Mouse (Mus musculus): ENCODE results near the gene Krt10. TPM values are rescaled to one million over a fixed set of nuclear protein-coding genes. Genes with fewer than 3 reads are reported as not detected.
A peak's percentile ranks its signal among the peaks of the same experiment; 100 is the strongest.

The Krt10 gene
- 2.9 and 3.0 TPM in 2 replicates for polyA plus RNA-seq (2015; fragmentation: Nextera tagmentation; extraction: Ambion mirVana)

DNA sequence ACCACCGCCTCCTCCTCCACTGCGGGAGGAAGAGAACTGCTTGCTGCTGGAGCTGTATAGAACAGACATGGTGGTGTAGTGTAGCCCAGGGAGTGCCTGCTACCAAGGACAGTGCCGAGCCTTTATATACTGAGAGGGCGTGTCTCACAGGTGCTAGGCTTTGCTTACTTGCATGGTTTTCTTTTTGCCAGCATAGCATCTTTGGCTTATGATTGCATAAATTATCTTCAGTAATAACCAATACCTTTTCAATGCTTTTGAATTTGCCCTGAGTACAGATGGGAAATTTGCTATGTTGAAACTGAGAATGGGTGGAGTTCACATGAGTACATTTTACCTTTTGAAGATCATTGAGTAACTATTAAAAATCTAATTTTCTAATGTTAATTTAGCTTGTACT is at the start of gene Krt10:
Gene Krt10 (minus strand): TSS at position 101 of the 400 bp plus-strand sequence.
- ATAC-seq (ENCODE audit: low read depth) = no peak
- Histone ChIP-seq H3K9ac (ENCODE audit: low read depth, low read length) (no peak within 1 kb of the TSS), H3K9me3 (replicated peaks; ENCODE audit: control insufficient read depth, low read length) (no peaks in the 10 kb centered on the region), H3K4me1 (ENCODE audit: control insufficient read depth, low read depth, low read length) (no peaks in the 10 kb centered on the region; the same call in 1 of the 2 replicates), H3K36me3 (ENCODE audit: control insufficient read depth, insufficient read depth) (no peaks in the 10 kb centered on the region), H3K4me3 (ENCODE audit: low read depth, low read length) (no peak within 1 kb of the TSS), H3K27ac (ENCODE audit: low read length) (no peak within 1 kb of the TSS), H3K4me2 (ENCODE audit: low read depth, low read length) (no peak within 1 kb of the TSS), H3K27me3 (ENCODE audit: control insufficient read depth, insufficient read depth, low read depth, low read length) (no peaks in the 10 kb centered on the region)
- 67% methylated on average over 4 of the region's 4 CpGs for WGBS (ENCODE audit: insufficient replicate concordance)

GRCm38 (mm10) chr11:99437972-99438371 is 48.8 kb upstream of the Krt10 start, which contains the start of gene Krt20:
TSS of gene Krt20 (minus strand) at chr11:99438150.
- Histone ChIP-seq H3K9ac (ENCODE audit: low read depth, low read length) (peak within 1 kb of the TSS; percentile 25), H3K4me3 (ENCODE audit: low read depth, low read length) (peak within 1 kb of the TSS; percentile 53), H3K36me3 (ENCODE audit: control insufficient read depth, insufficient read depth) (no peaks in the 10 kb centered on the region), H3K27ac (ENCODE audit: low read length) (no peak within 1 kb of the TSS), H3K4me2 (ENCODE audit: low read depth, low read length) (peak within 1 kb of the TSS; percentile 39), H3K9me3 (replicated peaks; ENCODE audit: control insufficient read depth, low read length) (no peaks in the 10 kb centered on the region), H3K27me3 (ENCODE audit: control insufficient read depth, insufficient read depth, low read depth, low read length) (no peaks in the 10 kb centered on the region), H3K4me1 (ENCODE audit: control insufficient read depth, low read depth, low read length) (no peaks in the 10 kb centered on the region)
- peak; percentile 75; the same call in 1 of the 2 replicates for ATAC-seq (ENCODE audit: low read depth)
- WGBS (ENCODE audit: insufficient replicate concordance) = 35% methylated on average over 10 of the region's 10 CpGs

DNA sequence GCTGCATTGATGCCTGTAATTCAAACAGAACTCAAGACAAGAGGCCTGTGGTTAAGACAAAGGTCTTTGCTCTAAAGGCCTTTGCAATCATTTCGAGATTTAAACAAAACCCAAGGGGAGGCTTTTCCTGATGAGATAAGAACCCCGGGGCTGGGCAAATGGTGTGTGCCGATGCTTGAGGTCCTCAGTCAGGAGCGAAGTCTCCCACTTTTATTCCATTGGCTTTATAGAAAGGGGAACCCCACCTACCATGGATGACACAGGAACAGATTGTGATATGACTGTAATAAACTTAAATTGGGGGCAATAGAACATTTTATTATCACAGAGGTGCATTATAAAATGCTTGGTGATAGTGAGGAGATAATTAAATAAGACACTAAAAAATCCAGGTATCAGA is 47.5 kb upstream of the Krt10 start:
- Histone ChIP-seq H3K9me3 (replicated peaks; ENCODE audit: control insufficient read depth, low read length) (no peaks in the 10 kb centered on the region), H3K4me1 (ENCODE audit: control insufficient read depth, low read depth, low read length) (no peaks in the 10 kb centered on the region), H3K4me2 (ENCODE audit: low read depth, low read length) (peak overlapping the region; percentile 39), H3K36me3 (ENCODE audit: control insufficient read depth, insufficient read depth) (no peaks in the 10 kb centered on the region), H3K9ac (ENCODE audit: low read depth, low read length) (no peak overlapping the region), H3K4me3 (ENCODE audit: low read depth, low read length) (peak overlapping the region; percentile 26), H3K27me3 (ENCODE audit: control insufficient read depth, insufficient read depth, low read depth, low read length) (no peaks in the 10 kb centered on the region), H3K27ac (ENCODE audit: low read length) (no peak overlapping the region)
- no peak for ATAC-seq (ENCODE audit: low read depth)
- 43% methylated on average over 4 of the region's 4 CpGs for WGBS (ENCODE audit: insufficient replicate concordance)

DNA sequence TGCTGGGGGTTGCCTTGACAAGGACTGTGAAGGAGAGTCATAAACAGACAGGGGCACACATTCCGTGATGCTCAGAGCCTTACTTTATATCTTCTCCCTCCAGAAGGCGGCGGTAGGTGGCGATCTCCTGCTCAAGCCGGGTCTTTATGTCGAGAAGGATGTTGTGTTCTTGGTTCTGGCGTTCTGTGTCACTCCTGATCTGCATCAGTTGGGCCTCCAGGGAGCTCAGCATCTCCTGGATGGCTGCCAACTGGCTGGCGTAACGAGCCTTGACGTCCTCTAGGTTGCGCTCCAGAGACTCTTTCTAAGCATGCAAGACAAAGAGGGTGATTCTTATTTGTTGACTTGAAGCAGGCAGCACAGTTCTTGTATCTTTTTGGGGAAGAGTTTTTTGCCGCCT is 41.5 kb upstream of the Krt10 start:
- H3K27ac ChIP-seq (ENCODE audit: low read length) = no peak overlapping the region
- H3K4me3 ChIP-seq (ENCODE audit: low read depth, low read length) = no peak overlapping the region
- H3K36me3 ChIP-seq (ENCODE audit: control insufficient read depth, insufficient read depth) = no peaks in the 10 kb centered on the region
- no peaks in the 10 kb centered on the region for H3K27me3 ChIP-seq (ENCODE audit: control insufficient read depth, insufficient read depth, low read depth, low read length)
- H3K9ac ChIP-seq (ENCODE audit: low read depth, low read length) = no peak overlapping the region
- ATAC-seq (ENCODE audit: low read depth) = no peak
- no peaks in the 10 kb centered on the region for H3K4me1 ChIP-seq (ENCODE audit: control insufficient read depth, low read depth, low read length)
- no peak overlapping the region for H3K4me2 ChIP-seq (ENCODE audit: low read depth, low read length)
- no peaks in the 10 kb centered on the region for H3K9me3 ChIP-seq (replicated peaks; ENCODE audit: control insufficient read depth, low read length)
- 48% methylated on average over 12 of the region's 12 CpGs for WGBS (ENCODE audit: insufficient replicate concordance)

DNA sequence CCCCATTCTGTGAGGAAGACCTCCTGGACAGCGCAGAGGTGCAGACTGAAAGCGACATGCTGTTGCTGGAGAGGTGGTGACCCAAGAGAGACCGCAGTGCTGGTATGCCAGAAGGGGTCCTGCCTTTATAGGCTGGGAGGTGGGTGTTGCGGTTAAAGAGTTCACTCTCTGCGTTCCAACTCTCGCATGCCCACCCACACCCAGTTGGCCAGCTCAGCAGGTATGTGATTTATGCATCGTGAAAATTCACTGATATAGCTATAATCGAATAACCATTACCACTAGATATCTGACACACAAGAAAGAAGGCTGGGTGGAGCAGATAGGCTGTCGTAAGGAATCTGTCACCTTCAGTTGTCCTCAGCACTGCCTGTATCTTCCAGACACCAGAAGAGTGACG is 33.0 kb upstream of the Krt10 start, which contains the start of gene Krt12:
Gene Krt12 (minus strand): TSS at position 101 of the 400 bp plus-strand sequence.
- Histone ChIP-seq H3K27me3 (ENCODE audit: control insufficient read depth, insufficient read depth, low read depth, low read length) (no peaks in the 10 kb centered on the region), H3K9me3 (replicated peaks; ENCODE audit: control insufficient read depth, low read length) (no peaks in the 10 kb centered on the region), H3K9ac (ENCODE audit: low read depth, low read length) (no peak within 1 kb of the TSS), H3K36me3 (ENCODE audit: control insufficient read depth, insufficient read depth) (no peaks in the 10 kb centered on the region), H3K4me1 (ENCODE audit: control insufficient read depth, low read depth, low read length) (no peaks in the 10 kb centered on the region), H3K4me3 (ENCODE audit: low read depth, low read length) (no peak within 1 kb of the TSS), H3K4me2 (ENCODE audit: low read depth, low read length) (no peak within 1 kb of the TSS), H3K27ac (ENCODE audit: low read length) (no peak within 1 kb of the TSS)
- no peak for ATAC-seq (ENCODE audit: low read depth)
- 69% methylated on average over 10 of the region's 10 CpGs for WGBS (ENCODE audit: insufficient replicate concordance)

DNA sequence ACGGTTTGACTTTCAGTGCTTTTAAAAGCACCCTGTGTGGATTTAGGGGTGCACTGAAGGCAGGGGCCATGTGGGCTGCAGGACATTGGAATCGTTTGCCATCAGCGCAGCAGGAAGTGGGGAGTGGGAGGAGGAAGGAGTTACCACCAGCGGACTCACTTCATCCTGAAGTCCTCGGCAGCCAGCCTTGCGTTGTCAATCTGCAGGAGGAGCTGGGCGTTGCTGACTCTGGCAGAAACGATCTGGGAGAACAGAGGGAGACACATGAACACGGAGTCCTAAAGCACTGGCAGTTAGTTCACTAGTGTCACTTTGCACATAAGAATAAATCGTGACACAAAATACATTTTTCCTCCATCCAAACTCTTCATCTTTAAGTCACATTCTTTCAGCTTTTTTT is 31.4 kb upstream of the Krt10 start:
- Histone ChIP-seq H3K9ac (ENCODE audit: low read depth, low read length) (no peak overlapping the region), H3K4me2 (ENCODE audit: low read depth, low read length) (no peak overlapping the region), H3K27me3 (ENCODE audit: control insufficient read depth, insufficient read depth, low read depth, low read length) (no peaks in the 10 kb centered on the region), H3K9me3 (replicated peaks; ENCODE audit: control insufficient read depth, low read length) (no peaks in the 10 kb centered on the region), H3K4me3 (ENCODE audit: low read depth, low read length) (no peak overlapping the region), H3K27ac (ENCODE audit: low read length) (no peak overlapping the region), H3K36me3 (ENCODE audit: control insufficient read depth, insufficient read depth) (no peaks in the 10 kb centered on the region), H3K4me1 (ENCODE audit: control insufficient read depth, low read depth, low read length) (no peaks in the 10 kb centered on the region)
- WGBS (ENCODE audit: insufficient replicate concordance) = 22% methylated on average over 10 of the region's 10 CpGs
- no peak for ATAC-seq (ENCODE audit: low read depth)

DNA sequence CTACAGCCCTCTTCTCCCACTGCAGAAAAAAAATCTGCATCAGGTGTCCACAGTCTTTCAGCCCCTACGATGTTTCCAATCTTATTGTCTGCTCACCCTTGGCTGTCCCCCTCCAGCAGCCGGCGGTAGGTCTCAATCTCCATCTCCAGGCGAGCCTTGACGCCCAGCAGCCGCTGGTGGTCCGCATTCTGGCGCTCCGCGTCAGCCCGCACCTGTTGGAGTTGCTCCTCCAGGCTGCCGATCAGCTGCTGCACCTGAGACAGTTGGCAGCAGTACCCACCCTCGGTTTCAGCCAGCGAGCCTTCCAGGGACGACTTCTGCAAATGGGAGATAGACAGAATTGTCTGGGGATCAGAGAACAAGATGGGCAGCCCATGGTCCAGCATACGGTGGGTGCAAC is 28.7 kb upstream of the Krt10 start:
- Histone ChIP-seq H3K27me3 (ENCODE audit: control insufficient read depth, insufficient read depth, low read depth, low read length) (no peaks in the 10 kb centered on the region), H3K4me1 (ENCODE audit: control insufficient read depth, low read depth, low read length) (no peaks in the 10 kb centered on the region)
- WGBS (ENCODE audit: insufficient replicate concordance) = 64% methylated on average over 16 of the region's 16 CpGs

DNA sequence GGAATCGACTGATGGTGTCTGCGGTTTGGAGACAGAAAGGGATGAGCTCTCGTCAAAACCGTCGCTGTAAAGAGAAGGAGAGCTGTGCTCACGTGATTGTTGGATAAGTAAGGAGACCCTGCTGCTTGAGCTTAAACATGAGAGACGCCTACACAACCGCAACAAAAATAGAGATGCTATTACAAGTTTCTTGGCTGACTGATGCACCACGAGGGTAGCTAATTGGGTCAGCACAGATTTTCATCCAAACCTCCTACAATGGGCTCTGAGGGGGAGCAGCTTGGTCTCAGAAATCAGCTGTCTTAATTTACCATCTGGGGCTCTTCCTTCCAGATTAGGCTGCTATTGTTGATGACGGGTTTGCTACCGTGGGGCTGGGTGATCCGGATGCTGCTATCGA is 27.7 kb upstream of the Krt10 start:
- no peak for ATAC-seq (ENCODE audit: low read depth)
- Histone ChIP-seq H3K27ac (ENCODE audit: low read length) (no peak overlapping the region), H3K9me3 (replicated peaks; ENCODE audit: control insufficient read depth, low read length) (no peaks in the 10 kb centered on the region), H3K9ac (ENCODE audit: low read depth, low read length) (no peak overlapping the region), H3K27me3 (ENCODE audit: control insufficient read depth, insufficient read depth, low read depth, low read length) (no peaks in the 10 kb centered on the region), H3K4me2 (ENCODE audit: low read depth, low read length) (no peak overlapping the region), H3K4me3 (ENCODE audit: low read depth, low read length) (no peak overlapping the region), H3K4me1 (ENCODE audit: control insufficient read depth, low read depth, low read length) (no peaks in the 10 kb centered on the region), H3K36me3 (ENCODE audit: control insufficient read depth, insufficient read depth) (no peaks in the 10 kb centered on the region)
- 76% methylated on average over 13 of the region's 13 CpGs for WGBS (ENCODE audit: insufficient replicate concordance)

More for the DNA sequence above, 28.7 kb upstream of the Krt10 start:
- H3K36me3 ChIP-seq (ENCODE audit: control insufficient read depth, insufficient read depth) = no peaks in the 10 kb centered on the region
- no peaks in the 10 kb centered on the region for H3K9me3 ChIP-seq (replicated peaks; ENCODE audit: control insufficient read depth, low read length)
- no peak for ATAC-seq (ENCODE audit: low read depth)
- H3K27ac ChIP-seq (ENCODE audit: low read length) = no peak overlapping the region
- H3K4me3 ChIP-seq (ENCODE audit: low read depth, low read length) = no peak overlapping the region
- H3K4me2 ChIP-seq (ENCODE audit: low read depth, low read length) = no peak overlapping the region
- no peak overlapping the region for H3K9ac ChIP-seq (ENCODE audit: low read depth, low read length)

GRCm38 (mm10) chr11:99414463-99415147 is 25.4 kb upstream of the Krt10 start:
- Histone ChIP-seq H3K9me3 (replicated peaks; ENCODE audit: control insufficient read depth, low read length) (no peaks in the 10 kb centered on the region), H3K9ac (ENCODE audit: low read depth, low read length) (no peak overlapping the region), H3K27me3 (ENCODE audit: control insufficient read depth, insufficient read depth, low read depth, low read length) (no peaks in the 10 kb centered on the region), H3K4me1 (ENCODE audit: control insufficient read depth, low read depth, low read length) (no peaks in the 10 kb centered on the region), H3K27ac (ENCODE audit: low read length) (no peak overlapping the region), H3K4me2 (ENCODE audit: low read depth, low read length) (no peak overlapping the region), H3K36me3 (ENCODE audit: control insufficient read depth, insufficient read depth) (no peaks in the 10 kb centered on the region), H3K4me3 (ENCODE audit: low read depth, low read length) (no peak overlapping the region)
- 77% methylated on average over 13 of the region's 13 CpGs for WGBS (ENCODE audit: insufficient replicate concordance)
- no peak for ATAC-seq (ENCODE audit: low read depth)
